ENCODE assay signal across 13 mouse cellular contexts in genomic region chr2:31637311-31637710, GRCm38 (mm10). TPM values are rescaled to one million over a fixed set of nuclear protein-coding genes. Genes with fewer than 3 reads are reported as not detected.
DNase-seq lines count a peak whose midpoint lies in the region; ATAC-seq lines count a peak whose summit lies in the region.
"Had no signal": no experiment of that assay in that cellular context is flagged by ENCODE, and none has a peak within 500 bp of the region (broad histone marks: within the 10 kb centered on the region; RNA-seq: fewer than 3 reads in every experiment).

No protein-coding gene starts in this region.

- no peak overlapping the region for H3K9ac ChIP-seq in kidney, embryonic 16.5 days (replicated peaks; ENCODE audit: low read length)
- H3K9ac ChIP-seq in midbrain, embryonic 12.5 days (replicated peaks), result peak overlapping the region; percentile 21; the same call in 1 of the 2 replicates
- H3K9ac ChIP-seq: lung, embryonic 15.5 days had no signal

- no peaks in the 10 kb centered on the region for H3K9me3 ChIP-seq in kidney, embryonic 16.5 days (ENCODE audit: low read length)
- H3K9me3 ChIP-seq in hindbrain, embryonic 10.5 days, result no peaks in the 10 kb centered on the region
- no peaks in the 10 kb centered on the region for H3K9me3 ChIP-seq in midbrain, embryonic 12.5 days
- H3K9me3 ChIP-seq: lung, embryonic 15.5 days had no signal

- peak overlapping the region; percentile 27; the same call in 1 of the 2 replicates for H3K4me3 ChIP-seq in kidney, embryonic 16.5 days (ENCODE audit: low read length)
- peak overlapping the region; percentile 50 for H3K4me3 ChIP-seq in hindbrain, embryonic 10.5 days
- peak overlapping the region; percentile 42 for H3K4me3 ChIP-seq in midbrain, embryonic 12.5 days
- H3K4me3 ChIP-seq: myocyte had no signal

- no peak for ATAC-seq in kidney, embryonic 16.5 days (ENCODE audit: low FRiP score, low TSS enrichment)
- no peak for ATAC-seq in midbrain, embryonic 12.5 days (ENCODE audit: low FRiP score, low read depth)

- peaks cover 36% of the 10 kb centered on the region for H3K4me1 ChIP-seq in kidney, embryonic 16.5 days (ENCODE audit: insufficient read depth, low read length)
- H3K4me1 ChIP-seq in hindbrain, embryonic 10.5 days (replicated peaks), result peaks cover 83% of the 10 kb centered on the region
- peaks cover 61% of the 10 kb centered on the region for H3K4me1 ChIP-seq in midbrain, embryonic 12.5 days

- no peaks in the 10 kb centered on the region for H3K36me3 ChIP-seq in kidney, embryonic 16.5 days (ENCODE audit: insufficient read depth, low read length)
- no peaks in the 10 kb centered on the region for H3K36me3 ChIP-seq in hindbrain, embryonic 10.5 days
- no peaks in the 10 kb centered on the region for H3K36me3 ChIP-seq in midbrain, embryonic 12.5 days
- H3K36me3 ChIP-seq: lung, embryonic 15.5 days had no signal

- H3K27ac ChIP-seq in kidney, embryonic 16.5 days (ENCODE audit: low read length), result no peak overlapping the region
- peak overlapping the region; percentile 63 for H3K27ac ChIP-seq in hindbrain, embryonic 10.5 days
- H3K27ac ChIP-seq in midbrain, embryonic 12.5 days (replicated peaks), result no peak overlapping the region; the same call in 1 of the 2 replicates
- H3K27ac ChIP-seq: lung, embryonic 15.5 days had no signal

- peaks cover 100% of the 10 kb centered on the region for H3K27me3 ChIP-seq in kidney, embryonic 16.5 days (ENCODE audit: insufficient read depth, low read length)
- peaks cover 100% of the 10 kb centered on the region for H3K27me3 ChIP-seq in hindbrain, embryonic 10.5 days (ENCODE audit: insufficient read depth, poor library complexity, severe bottlenecking)
- H3K27me3 ChIP-seq in midbrain, embryonic 12.5 days, result peaks cover 99% of the 10 kb centered on the region

- no peak overlapping the region for H3K4me2 ChIP-seq in kidney, embryonic 16.5 days (replicated peaks; ENCODE audit: low read depth, low read length)
- H3K4me2 ChIP-seq in midbrain, embryonic 12.5 days (replicated peaks), result peak overlapping the region; percentile 56

- no peak for DNase-seq in kidney, adult 18-20 months
- no peak for DNase-seq in hindbrain, embryonic 10.5 days (ENCODE audit: low spot score)
- no peak for DNase-seq in gastrocnemius, postnatal 36 days
- no peak for DNase-seq in urinary bladder, adult 2 months (ENCODE audit: low spot score)
- DNase-seq in lung, postnatal 14 days, result no peak
- DNase-seq in retina, postnatal 1 day, result no peak
- DNase-seq: cerebellum, adult 11 months had no signal

- intact Hi-C loops in gastrocnemius, postnatal 36 days (cut with DNase I), result no loop called here

- WGBS in kidney, embryonic 16.5 days, result 2% methylated on average over 12 of the region's 12 CpGs
- under 1% methylated on average over 12 of the region's 12 CpGs for WGBS in hindbrain, embryonic 10.5 days
- WGBS in midbrain, embryonic 12.5 days, result 0% methylated on average over 12 of the region's 12 CpGs

RNA-seq across cellular contexts. Expression of gene Prdm12, which starts 2.5 kb away (rescaled TPM):
- not detected in 2 replicates for polyA plus RNA-seq in kidney, embryonic 16.5 days (2015; fragmentation: Nextera tagmentation; extraction: Ambion mirVana)
- 3.8 and 8.1 TPM in 2 replicates for polyA plus RNA-seq in hindbrain, embryonic 10.5 days (2016; fragmentation: Nextera tagmentation; extraction: Ambion mirVana)
- 21.0 and 25.5 TPM in 2 replicates for polyA plus RNA-seq in midbrain, embryonic 12.5 days (2016; fragmentation: Nextera tagmentation; extraction: Ambion mirVana)
- not detected for total RNA-seq in gastrocnemius, postnatal 36 days (2021)
- not detected in 2 replicates for polyA plus RNA-seq in urinary bladder, adult 2 months (2012; rRNA removed)
- total RNA-seq: gastrocnemius, postnatal 4 days had no signal
- polyA plus RNA-seq: myocyte; small intestine, adult 2 months had no signal

RNA-seq across cellular contexts. Expression of gene Exosc2, which starts 33.2 kb away (rescaled TPM):
- polyA plus RNA-seq in kidney, embryonic 16.5 days (2015; fragmentation: Nextera tagmentation; extraction: Ambion mirVana), result 75.1 and 79.7 TPM in 2 replicates
- 77.9 and 102 TPM in 2 replicates for polyA plus RNA-seq in hindbrain, embryonic 10.5 days (2016; fragmentation: Nextera tagmentation; extraction: Ambion mirVana)
- polyA plus RNA-seq in midbrain, embryonic 12.5 days (2016; fragmentation: Nextera tagmentation; extraction: Ambion mirVana), result 61.0 and 63.9 TPM in 2 replicates
- total RNA-seq in gastrocnemius, postnatal 36 days (2021), result 1 to 10 TPM; 6.1 to 7.5 TPM
- polyA plus RNA-seq in urinary bladder, adult 2 months (2012; rRNA removed), result 22.0 and 24.5 TPM in 2 replicates

RNA-seq across cellular contexts. Expression of gene Abl1, which starts 50.9 kb away (rescaled TPM):
- polyA plus RNA-seq in kidney, embryonic 16.5 days (2015; fragmentation: Nextera tagmentation; extraction: Ambion mirVana), result 43.7 and 48.0 TPM in 2 replicates
- polyA plus RNA-seq in hindbrain, embryonic 10.5 days (2016; fragmentation: Nextera tagmentation; extraction: Ambion mirVana), result 43.9 and 47.5 TPM in 2 replicates
- polyA plus RNA-seq in midbrain, embryonic 12.5 days (2016; fragmentation: Nextera tagmentation; extraction: Ambion mirVana), result 44.1 and 47.3 TPM in 2 replicates
- total RNA-seq in gastrocnemius, postnatal 36 days (2021), result 10 to 100 TPM; 21.9 to 22.3 TPM
- 62.8 and 74.9 TPM in 2 replicates for polyA plus RNA-seq in urinary bladder, adult 2 months (2012; rRNA removed)
